Mouse (Mus musculus): ENCODE results near the gene Lrrn4.

DNA sequence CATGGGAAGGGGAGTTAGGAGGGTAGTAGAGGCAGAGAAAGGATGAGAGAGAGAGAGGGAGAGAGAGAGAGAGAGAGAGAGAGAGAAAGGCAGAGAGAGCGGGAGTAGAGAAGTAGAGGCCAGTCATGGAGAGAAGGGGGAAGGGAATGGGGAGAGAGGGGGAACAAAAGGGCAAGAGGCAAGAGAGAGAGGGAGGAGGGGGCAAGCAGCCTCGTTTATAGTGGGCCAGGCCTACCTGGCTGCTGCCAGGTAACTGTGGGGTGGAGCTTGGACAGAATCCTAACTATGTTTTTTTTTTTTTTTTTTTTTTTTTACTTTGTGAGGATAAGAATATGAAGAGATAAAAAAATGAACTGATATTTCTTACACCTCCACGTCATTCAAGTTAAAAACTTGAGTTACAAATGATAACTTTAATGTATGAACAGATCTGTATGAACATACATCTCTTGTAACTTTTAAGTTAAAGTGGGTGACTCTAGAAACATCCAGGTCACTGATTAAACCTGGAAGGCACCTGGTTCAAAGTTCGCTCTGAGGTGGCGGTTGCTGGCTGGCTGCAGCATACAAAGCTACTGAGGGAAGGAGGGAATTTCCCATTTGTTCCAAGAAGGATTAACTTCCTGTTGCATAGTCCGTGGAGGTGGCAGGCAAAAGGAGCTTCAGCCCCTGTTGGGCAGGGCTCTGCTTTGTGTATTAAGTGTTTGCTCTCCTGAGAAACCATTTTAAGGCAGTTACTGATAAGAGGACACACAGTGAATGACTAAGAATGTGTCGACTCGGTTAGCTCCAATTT is 42.8 kb upstream of the Lrrn4 start:
- no peak for TF ChIP-seq CTCF (IDR thresholded peaks at IDR 0.05; ENCODE audit: low read depth, low read length)
- no peak for TF ChIP-seq POLR2A (IDR thresholded peaks at IDR 0.05; ENCODE audit: borderline replicate concordance, low read depth, low read length)

All from bone marrow macrophage, adult 2 months (primary cell).